Mouse (Mus musculus) neural tube, embryonic 15.5 days (tissue): ENCODE data around the gene Camta1. TPM values are rescaled to one million over a fixed set of nuclear protein-coding genes. Genes with fewer than 3 reads are reported as not detected.

ENCODE experiments used
- ATAC-seq: fragments of 200-750 bp; cut with Nextera tagmentation; 2 replicates; pipeline ENCODE4 v1.8.0; 2017; ENCODE audit warnings: mild to moderate bottlenecking, moderate TSS enrichment, moderate library complexity; ENCODE audit not compliant: low FRiP score
- H3K27ac ChIP-seq: fragments of 300-500 bp; sonication (generic); replicated peaks from 2 replicates; pipeline ENCODE4 v1.5.1; 2015; ENCODE audit warnings: mild to moderate bottlenecking, inconsistent platforms
- H3K27me3 ChIP-seq: fragments of 300-500 bp; sonication (generic); replicated peaks from 2 replicates; pipeline ENCODE4 v1.6.1; 2015; ENCODE audit warnings: inconsistent platforms
- H3K36me3 ChIP-seq: fragments of 300-500 bp; sonication (generic); 2 replicates; pipeline ENCODE4 v1.6.1; 2015; ENCODE audit warnings: inconsistent platforms
- H3K4me1 ChIP-seq: fragments of 300-500 bp; sonication (generic); 2 replicates; pipeline ENCODE4 v1.6.1; 2015; ENCODE audit warnings: inconsistent platforms
- H3K4me2 ChIP-seq: fragments of 300-500 bp; sonication (generic); 2 replicates; pipeline ENCODE4 v1.6.1; 2015; ENCODE audit warnings: inconsistent platforms, mild to moderate bottlenecking, moderate library complexity
- H3K4me3 ChIP-seq: fragments of 300-500 bp; sonication (generic); replicated peaks from 2 replicates; pipeline ENCODE4 v1.5.1; 2015; ENCODE audit warnings: mild to moderate bottlenecking, inconsistent platforms
- H3K9ac ChIP-seq: fragments of 300-500 bp; sonication (generic); replicated peaks from 2 replicates; pipeline ENCODE4 v1.6.1; 2015; ENCODE audit warnings: mild to moderate bottlenecking, inconsistent platforms
- H3K9me3 ChIP-seq: fragments of 300-500 bp; sonication (generic); replicated peaks from 2 replicates; pipeline ENCODE4 v1.6.1; 2016; ENCODE audit warnings: inconsistent platforms
- WGBS: fragments of 180-500 bp; shearing (Covaris S2); methylation state at CpG from one replicate; pipeline ENCODE4 v1.1.7; 2015; ENCODE audit warnings: mixed read lengths; 5-methylcytosine and 5-hydroxymethylcytosine counted together
- polyA plus RNA-seq: library from polyadenylated mRNA; unstranded; fragments of >200 nt; fragmentation: Nextera tagmentation; extraction: Ambion mirVana; gene quantifications from 2 replicates; pipeline ENCODE4 v1.2.1, GENCODE M21; 2015

Gene Camta1
- polyA plus RNA-seq, 1 experiment from 2014 or later = 161 TPM

DNA sequence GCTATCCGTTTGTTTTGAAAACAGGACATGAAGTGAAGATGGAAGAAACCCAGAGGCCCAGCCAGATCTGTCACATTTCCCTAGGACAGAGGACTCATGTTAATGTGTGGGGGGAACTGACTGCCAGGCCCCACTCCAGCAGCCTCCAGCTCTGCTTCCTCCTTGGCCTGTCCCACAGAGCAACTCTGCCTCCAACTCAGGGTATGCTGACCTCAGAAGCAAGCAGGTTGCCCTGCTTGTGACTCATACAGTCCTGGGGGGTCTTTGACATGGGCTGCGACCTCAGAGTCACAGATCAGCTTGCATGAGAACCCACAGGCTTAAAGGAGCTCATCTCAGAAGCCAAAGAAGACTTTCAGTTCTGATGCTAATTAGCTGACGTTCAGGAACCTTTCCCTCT is 231.4 kb downstream of the Camta1 start:
- Histone ChIP-seq H3K4me2 (no peak overlapping the region), H3K27me3 (no peaks in the 10 kb centered on the region), H3K9me3 (no peaks in the 10 kb centered on the region), H3K9ac (no peak overlapping the region), H3K27ac (no peak overlapping the region), H3K36me3 (no peaks in the 10 kb centered on the region), H3K4me1 (peaks cover 31% of the 10 kb centered on the region), H3K4me3 (no peak overlapping the region)
- WGBS = 49% methylated on average over 3 of the region's 3 CpGs
- no peak for ATAC-seq

DNA sequence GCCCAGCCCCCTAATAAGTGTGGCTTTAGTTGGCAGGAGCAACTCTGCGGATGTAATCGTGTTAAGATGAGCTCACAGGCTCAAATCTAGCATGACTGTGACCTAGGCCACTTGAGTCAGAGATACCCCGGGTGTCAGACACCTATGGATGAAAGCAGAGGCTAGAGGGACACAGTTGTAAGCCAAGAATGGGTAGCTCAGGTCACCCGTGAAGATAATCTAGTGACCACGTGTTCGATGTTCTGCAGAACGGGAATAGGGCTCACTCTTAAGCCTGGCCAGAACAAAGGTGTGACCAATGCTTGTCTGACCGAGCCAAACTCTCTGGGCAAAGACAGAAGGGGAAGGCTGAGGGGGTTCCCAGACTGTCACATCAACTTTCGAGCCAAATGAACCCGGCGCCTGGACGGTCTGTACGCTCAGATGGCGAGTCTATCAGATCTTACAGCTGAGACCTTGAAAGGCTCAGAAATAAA is 242.1 kb downstream of the Camta1 start:
- WGBS = 42% methylated on average over 14 of the region's 14 CpGs
- H3K27me3 ChIP-seq = no peaks in the 10 kb centered on the region
- H3K4me1 ChIP-seq = peaks cover 30% of the 10 kb centered on the region
- no peaks in the 10 kb centered on the region for H3K9me3 ChIP-seq
- H3K9ac ChIP-seq = no peak overlapping the region
- H3K36me3 ChIP-seq = no peaks in the 10 kb centered on the region
- H3K4me3 ChIP-seq = no peak overlapping the region
- 0 out of 2 replicates have a peak overlapping the region, but pooled peaks have one; percentile 28 for H3K27ac ChIP-seq
- ATAC-seq = 0 out of 2 replicates have a peak, but pooled peaks have one; percentile 32
- no peak overlapping the region for H3K4me2 ChIP-seq

DNA sequence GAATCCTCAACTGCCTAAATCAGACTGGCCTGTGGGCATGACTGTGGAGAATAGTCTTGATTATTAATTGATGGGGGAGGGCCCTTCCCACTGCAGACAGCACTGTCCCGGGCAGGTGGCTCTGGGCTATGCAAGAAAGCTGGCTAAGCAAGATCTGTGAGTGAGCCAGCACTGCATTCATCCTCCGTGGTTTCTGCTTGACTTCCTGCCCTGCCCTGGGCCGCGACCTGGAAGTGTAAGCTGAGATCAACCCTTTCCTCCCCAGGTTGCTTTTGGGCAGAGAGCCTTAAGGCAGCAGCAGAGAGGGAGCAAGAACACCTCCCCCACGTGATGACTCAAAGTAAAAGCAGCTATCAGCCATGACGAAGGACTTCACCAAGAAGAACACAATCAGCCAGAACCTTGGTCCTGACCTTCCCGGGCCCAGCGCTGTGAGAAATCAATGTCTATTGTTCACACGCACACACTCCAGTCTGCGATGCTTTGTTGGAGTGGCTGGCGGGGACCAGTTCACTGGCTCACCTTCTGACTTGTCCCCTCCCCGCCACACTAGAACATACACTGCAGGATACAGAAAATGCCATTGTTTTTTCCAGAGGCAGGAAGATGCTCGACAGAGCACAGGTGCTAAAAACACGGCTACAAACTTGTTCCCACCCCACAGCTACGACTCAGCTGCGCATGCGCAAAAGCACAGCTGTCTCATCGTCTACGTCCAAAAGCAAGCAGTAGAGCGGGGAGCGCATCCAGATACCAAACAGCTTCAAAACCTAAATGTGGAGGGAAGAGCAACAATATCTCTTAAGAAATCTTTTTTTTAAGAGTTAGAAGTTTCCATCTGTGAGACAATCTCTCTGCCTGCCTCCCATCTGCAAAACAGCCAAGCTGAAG is 243.0 kb downstream of the Camta1 start:
- 0 out of 2 replicates have a peak overlapping the region, but pooled peaks have one; percentile 28 for H3K27ac ChIP-seq
- peak; percentile 50; the same call in 1 of the 2 replicates for ATAC-seq
- WGBS = 28% methylated on average over 21 of the region's 21 CpGs

DNA sequence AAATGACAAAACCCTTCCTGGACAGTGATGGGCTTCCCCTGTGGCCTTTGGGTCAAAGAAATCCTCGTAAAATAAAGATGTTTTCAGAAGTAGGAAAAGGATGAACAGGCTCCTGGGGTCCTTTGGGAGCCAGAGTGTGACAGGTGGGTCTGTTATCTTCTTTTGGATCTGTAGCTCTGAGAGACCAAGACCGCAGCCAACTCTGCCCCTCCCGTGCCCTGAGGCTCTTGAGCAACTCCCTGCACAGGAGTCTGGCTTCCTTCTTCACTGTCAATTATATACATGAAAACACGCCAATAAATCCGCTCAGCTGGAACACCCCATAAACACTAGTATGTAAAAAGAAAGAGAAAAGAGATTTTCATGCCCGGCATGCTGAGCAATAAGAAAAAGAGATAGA is 250.1 kb downstream of the Camta1 start:
- Histone ChIP-seq H3K36me3 (no peaks in the 10 kb centered on the region), H3K4me3 (no peak overlapping the region), H3K4me2 (no peak overlapping the region), H3K9ac (no peak overlapping the region), H3K27ac (peak overlapping the region; percentile 56; the same call in 1 of the 2 replicates), H3K27me3 (no peaks in the 10 kb centered on the region), H3K4me1 (peaks cover 38% of the 10 kb centered on the region), H3K9me3 (no peaks in the 10 kb centered on the region)
- no peak for ATAC-seq
- 41% methylated on average over 6 of the region's 6 CpGs for WGBS

More for the DNA sequence above, 243.0 kb downstream of the Camta1 start:
- Histone ChIP-seq H3K9ac (no peak overlapping the region), H3K36me3 (no peaks in the 10 kb centered on the region), H3K9me3 (no peaks in the 10 kb centered on the region), H3K27me3 (no peaks in the 10 kb centered on the region), H3K4me1 (peaks cover 30% of the 10 kb centered on the region), H3K4me2 (peak overlapping the region; percentile 31), H3K4me3 (no peak overlapping the region)

DNA sequence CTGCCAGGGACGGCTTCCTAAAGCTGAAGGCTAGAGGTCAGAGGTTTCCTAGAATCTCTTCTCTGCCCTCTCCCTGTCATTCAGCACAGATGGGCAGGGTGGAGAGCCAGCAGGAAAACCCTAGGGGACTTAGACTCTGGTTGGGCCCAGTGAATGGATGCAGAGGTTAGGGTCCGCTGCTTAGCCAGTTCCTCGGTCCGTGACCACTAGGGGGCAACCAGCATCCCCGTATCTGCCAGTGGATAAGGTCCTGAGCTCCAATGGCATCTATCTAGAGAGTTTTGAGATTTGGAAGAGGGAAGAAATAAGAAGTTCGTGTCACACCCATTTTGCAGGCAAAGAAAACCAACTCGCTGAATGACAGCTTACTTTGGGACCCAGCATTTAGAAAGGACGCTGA is 251.4 kb downstream of the Camta1 start:
- Histone ChIP-seq H3K27ac (peak overlapping the region; percentile 56; the same call in 1 of the 2 replicates), H3K36me3 (no peaks in the 10 kb centered on the region), H3K4me2 (no peak overlapping the region), H3K4me3 (no peak overlapping the region), H3K4me1 (peaks cover 38% of the 10 kb centered on the region), H3K9me3 (no peaks in the 10 kb centered on the region), H3K27me3 (no peaks in the 10 kb centered on the region), H3K9ac (no peak overlapping the region)
- ATAC-seq = no peak
- 16% methylated on average over 8 of the region's 8 CpGs for WGBS

DNA sequence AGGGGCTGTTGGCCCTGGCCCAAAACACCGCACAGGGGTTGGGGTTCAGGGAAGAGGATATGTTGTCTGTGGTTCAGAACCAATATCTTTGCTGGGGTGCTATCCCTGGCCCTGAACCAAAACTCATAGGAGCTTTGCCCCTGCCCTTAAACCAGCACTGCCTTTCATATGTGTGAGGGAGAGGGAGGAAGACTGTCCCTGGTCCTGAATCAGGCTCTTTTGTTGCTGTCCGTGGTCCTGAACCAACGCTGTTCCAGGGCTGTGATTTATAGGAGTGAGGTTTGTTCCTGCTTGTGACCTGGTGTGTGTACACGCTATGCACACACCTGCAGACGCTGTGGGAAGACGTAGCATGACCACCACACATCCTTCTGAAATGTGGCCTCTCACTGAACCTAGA is 256.8 kb downstream of the Camta1 start:
- peaks cover 35% of the 10 kb centered on the region for H3K4me1 ChIP-seq
- H3K36me3 ChIP-seq = no peaks in the 10 kb centered on the region
- no peak overlapping the region for H3K27ac ChIP-seq
- H3K27me3 ChIP-seq = no peaks in the 10 kb centered on the region
- ATAC-seq = no peak
- H3K9me3 ChIP-seq = no peaks in the 10 kb centered on the region
- no peak overlapping the region for H3K9ac ChIP-seq
- no peak overlapping the region for H3K4me3 ChIP-seq
- no peak overlapping the region for H3K4me2 ChIP-seq
- 44% methylated on average over 6 of the region's 6 CpGs for WGBS

DNA sequence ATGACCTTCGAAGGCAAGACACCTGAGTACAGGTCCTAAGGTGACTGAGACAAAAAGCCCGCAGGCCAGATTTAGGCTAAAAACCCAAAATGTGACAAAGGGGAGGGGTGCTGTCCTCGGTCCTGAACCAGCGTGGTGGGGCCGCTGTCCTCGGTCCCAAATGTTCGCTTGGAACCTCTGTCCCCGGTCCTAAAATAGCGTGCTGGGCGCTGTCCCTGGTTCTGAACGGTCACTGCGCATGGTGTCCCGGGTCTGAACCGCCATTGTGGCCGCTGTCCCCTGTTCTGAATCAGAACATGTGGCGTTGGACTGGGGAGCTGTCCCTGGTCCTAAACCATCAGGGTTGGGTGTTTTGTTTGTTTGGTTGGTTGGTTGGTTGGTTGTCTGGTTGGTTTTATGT is 257.2 kb downstream of the Camta1 start:
- Histone ChIP-seq H3K4me3 (no peak overlapping the region), H3K9me3 (no peaks in the 10 kb centered on the region), H3K9ac (no peak overlapping the region), H3K27me3 (no peaks in the 10 kb centered on the region), H3K36me3 (no peaks in the 10 kb centered on the region), H3K4me2 (no peak overlapping the region), H3K4me1 (peaks cover 31% of the 10 kb centered on the region), H3K27ac (no peak overlapping the region)
- whole genome bisulfite sequencing = 16% methylated on average over 16 of the region's 16 CpGs
- no peak for ATAC-seq

DNA sequence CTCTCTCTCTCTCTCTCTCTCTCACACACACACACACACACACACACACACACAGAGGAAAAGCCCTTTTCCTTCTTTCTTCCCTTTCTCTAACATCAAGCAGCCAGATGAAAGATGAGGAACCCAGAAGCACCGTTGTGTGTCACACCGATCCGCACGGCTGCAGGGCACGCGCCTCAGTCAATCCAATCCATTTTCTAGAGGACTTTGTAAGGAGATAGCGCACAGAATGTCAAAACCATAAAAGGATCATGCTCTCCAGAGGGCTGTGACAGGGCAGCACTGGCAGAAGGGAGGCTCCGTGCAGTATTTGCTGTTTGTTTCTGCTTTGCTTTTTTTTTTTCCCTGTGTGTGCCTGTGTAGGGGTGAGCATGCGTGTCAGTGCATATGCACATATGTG is 258.1 kb downstream of the Camta1 start:
- ATAC-seq = peak; percentile 48; the same call in 1 of the 2 replicates

DNA sequence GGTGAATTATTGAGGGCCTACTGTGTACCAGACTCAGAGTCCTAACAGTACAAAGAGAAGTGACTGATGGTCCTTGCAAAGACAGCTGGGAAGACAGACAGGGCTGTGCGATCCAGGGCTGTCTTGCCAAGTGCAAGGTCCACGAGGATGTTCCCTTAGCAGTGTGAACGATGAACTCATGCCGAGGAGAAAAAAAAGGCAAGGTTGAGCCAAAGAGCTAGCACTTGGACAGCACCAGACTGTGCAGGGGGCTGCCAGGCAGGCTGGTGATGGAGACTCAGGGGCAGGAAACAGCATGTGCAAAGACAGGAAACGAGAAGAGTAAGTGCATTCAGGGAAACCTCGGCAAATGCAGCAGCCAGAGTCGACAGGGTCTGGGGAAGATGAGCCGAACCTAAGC is 266.6 kb downstream of the Camta1 start:
- no peaks in the 10 kb centered on the region for H3K27me3 ChIP-seq
- no peak for ATAC-seq
- no peaks in the 10 kb centered on the region for H3K36me3 ChIP-seq
- no peak overlapping the region for H3K4me3 ChIP-seq
- 0 out of 2 replicates have a peak overlapping the region, but pooled peaks have one; percentile 4 for H3K27ac ChIP-seq
- H3K9me3 ChIP-seq = no peaks in the 10 kb centered on the region
- no peak overlapping the region for H3K9ac ChIP-seq
- peaks cover 17% of the 10 kb centered on the region for H3K4me1 ChIP-seq
- no peak overlapping the region for H3K4me2 ChIP-seq
- WGBS = 31% methylated on average over 8 of the region's 8 CpGs

More for the DNA sequence above, 258.1 kb downstream of the Camta1 start:
- H3K36me3 ChIP-seq = no peaks in the 10 kb centered on the region
- WGBS = 48% methylated on average over 9 of the region's 9 CpGs
- no peak overlapping the region for H3K4me2 ChIP-seq
- H3K4me3 ChIP-seq = no peak overlapping the region
- no peaks in the 10 kb centered on the region for H3K9me3 ChIP-seq
- peaks cover 25% of the 10 kb centered on the region for H3K4me1 ChIP-seq
- peak overlapping the region; percentile 61 for H3K27ac ChIP-seq
- H3K9ac ChIP-seq = no peak overlapping the region
- H3K27me3 ChIP-seq = no peaks in the 10 kb centered on the region

DNA sequence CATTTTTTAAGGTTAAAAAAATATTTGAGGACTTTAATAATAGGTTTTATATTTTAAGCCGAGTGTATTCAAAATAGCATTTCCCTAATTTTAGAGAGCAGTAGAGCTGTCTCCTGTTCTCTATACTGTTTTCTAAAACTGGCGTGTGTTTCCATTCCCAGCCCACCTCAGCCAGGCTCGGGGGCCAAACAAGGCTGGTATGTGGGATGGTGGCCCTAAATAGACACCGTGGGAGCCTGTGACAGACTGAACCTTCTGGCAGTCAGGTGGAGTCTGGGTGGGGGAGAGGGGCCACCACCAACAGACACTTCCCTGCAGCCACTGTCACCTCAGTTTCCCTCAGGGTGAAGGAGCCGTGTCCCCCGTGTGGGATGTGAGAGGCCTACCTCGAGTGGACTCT is 268.6 kb downstream of the Camta1 start:
- Histone ChIP-seq H3K36me3 (no peaks in the 10 kb centered on the region), H3K27ac (no peak overlapping the region), H3K9me3 (no peaks in the 10 kb centered on the region), H3K9ac (no peak overlapping the region), H3K4me1 (peaks cover 19% of the 10 kb centered on the region), H3K4me2 (no peak overlapping the region), H3K4me3 (no peak overlapping the region), H3K27me3 (no peaks in the 10 kb centered on the region)
- 81% methylated on average over 7 of the region's 7 CpGs for WGBS
- ATAC-seq = no peak

DNA sequence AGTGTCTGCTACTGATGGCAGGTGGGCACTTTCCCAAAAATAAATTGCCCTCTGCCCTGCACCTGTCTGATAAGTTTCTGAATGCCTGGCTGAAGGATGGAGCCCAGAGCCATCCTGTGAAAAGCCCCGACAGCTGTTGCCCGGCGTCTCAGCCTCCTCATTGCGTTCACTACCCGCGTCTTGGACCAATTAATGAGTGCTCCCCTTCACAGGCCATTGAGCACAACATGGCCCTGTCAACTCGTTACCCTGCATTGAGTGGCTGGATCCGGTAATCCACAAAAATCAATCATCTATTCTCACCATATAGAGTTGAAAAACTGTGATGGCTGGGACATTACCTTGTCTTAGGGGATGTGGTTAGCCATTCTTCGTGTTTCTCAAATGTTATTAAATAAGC is 275.6 kb downstream of the Camta1 start:
- 0 out of 2 replicates have a peak overlapping the region, but pooled peaks have one; percentile 54 for H3K27ac ChIP-seq
- peaks cover 30% of the 10 kb centered on the region for H3K4me1 ChIP-seq
- H3K36me3 ChIP-seq = no peaks in the 10 kb centered on the region
- H3K4me2 ChIP-seq = no peak overlapping the region
- no peaks in the 10 kb centered on the region for H3K27me3 ChIP-seq
- ATAC-seq = peak; percentile 55; the same call in 1 of the 2 replicates
- no peak overlapping the region for H3K9ac ChIP-seq
- 31% methylated on average over 9 of the region's 9 CpGs for WGBS
- no peaks in the 10 kb centered on the region for H3K9me3 ChIP-seq
- no peak overlapping the region for H3K4me3 ChIP-seq

DNA sequence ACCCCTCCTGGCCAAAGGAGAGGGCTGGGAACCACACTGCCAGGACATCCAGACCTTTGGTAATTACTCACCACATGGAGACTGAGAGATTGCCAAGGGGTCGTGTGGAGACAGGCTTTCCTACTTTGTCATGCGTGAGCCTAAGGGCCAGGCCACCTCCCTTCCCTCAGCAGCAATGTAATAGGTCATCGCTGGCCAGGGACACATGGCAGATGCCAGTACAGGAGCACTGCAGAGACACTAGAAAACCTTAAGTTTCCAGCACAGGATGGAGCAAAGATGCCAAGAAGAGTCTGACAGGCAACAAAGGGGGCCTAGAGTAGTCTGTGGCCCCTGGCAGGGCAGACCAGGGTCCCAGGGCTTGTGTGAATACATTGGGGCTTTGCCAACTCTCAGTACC is 283.7 kb downstream of the Camta1 start:
- no peak for ATAC-seq
- H3K27ac ChIP-seq = no peak overlapping the region
- no peak overlapping the region for H3K9ac ChIP-seq
- WGBS = 76% methylated on average over 3 of the region's 3 CpGs
- H3K27me3 ChIP-seq = no peaks in the 10 kb centered on the region
- no peaks in the 10 kb centered on the region for H3K36me3 ChIP-seq
- H3K4me3 ChIP-seq = no peak overlapping the region
- peaks cover 19% of the 10 kb centered on the region for H3K4me1 ChIP-seq
- no peak overlapping the region for H3K4me2 ChIP-seq
- no peaks in the 10 kb centered on the region for H3K9me3 ChIP-seq
